In genomic region chr9:115120276-115120675, GRCm38 (mm10) we compare ENCODE assay signal across 10 mouse cellular contexts.
DNase-seq lines count a peak whose midpoint lies in the region; ATAC-seq and TF ChIP-seq lines count a peak whose summit lies in the region.
"Had no signal": no experiment of that assay in that cellular context is flagged by ENCODE, and none has a peak within 500 bp of the region (broad histone marks: within the 10 kb centered on the region; RNA-seq: fewer than 3 reads in every experiment).

No protein-coding gene starts in this region.

- no peak overlapping the region for H3K27ac ChIP-seq in heart, embryonic 15.5 days
- peak overlapping the region; percentile 66; the same call in 1 of the 2 replicates for H3K27ac ChIP-seq in hindbrain, postnatal 0 days
- H3K27ac ChIP-seq in lung, embryonic 15.5 days = peak overlapping the region; percentile 17; the same call in 1 of the 2 replicates
- H3K27ac ChIP-seq: layer of hippocampus, adult 2 months had no signal

- H3K9ac ChIP-seq in heart, embryonic 15.5 days = no peak overlapping the region
- H3K9ac ChIP-seq in hindbrain, postnatal 0 days (replicated peaks; ENCODE audit: low read length) = no peak overlapping the region
- H3K9ac ChIP-seq in lung, embryonic 15.5 days = no peak overlapping the region

- H3K36me3 ChIP-seq in heart, embryonic 15.5 days = no peaks in the 10 kb centered on the region
- H3K36me3 ChIP-seq in hindbrain, postnatal 0 days (ENCODE audit: insufficient read depth, low read length) = no peaks in the 10 kb centered on the region
- H3K36me3 ChIP-seq in lung, embryonic 15.5 days = no peaks in the 10 kb centered on the region

- H3K27me3 ChIP-seq in heart, embryonic 15.5 days = no peaks in the 10 kb centered on the region
- H3K27me3 ChIP-seq in hindbrain, postnatal 0 days (ENCODE audit: insufficient read depth, low read length) = no peaks in the 10 kb centered on the region
- H3K27me3 ChIP-seq in lung, embryonic 15.5 days = no peaks in the 10 kb centered on the region
- H3K27me3 ChIP-seq: CH12.LX had no signal

- WGBS in heart, embryonic 15.5 days = 67% methylated on average over 5 of the region's 5 CpGs
- 44% methylated on average over 5 of the region's 5 CpGs for WGBS in hindbrain, postnatal 0 days
- 59% methylated on average over 5 of the region's 5 CpGs for WGBS in lung, embryonic 15.5 days

- peaks cover 13% of the 10 kb centered on the region for H3K4me1 ChIP-seq in heart, embryonic 15.5 days (replicated peaks)
- H3K4me1 ChIP-seq in hindbrain, postnatal 0 days (ENCODE audit: insufficient read depth, low read length) = peaks cover 12% of the 10 kb centered on the region; the same call in 1 of the 2 replicates
- peaks cover 14% of the 10 kb centered on the region for H3K4me1 ChIP-seq in lung, embryonic 15.5 days

- DNase-seq in heart, adult 9 months (ENCODE audit: low spot score in 2 of 2) = no peak
- DNase-seq in adipocyte (ENCODE audit: low spot score) = peak; percentile 52
- DNase-seq in hindbrain, postnatal 0 days (ENCODE audit: low spot score) = peak; percentile 54
- DNase-seq in thymus, postnatal 4 days = no peak
- DNase-seq in spleen, postnatal 4 days (ENCODE audit: low spot score in 2 of 2) = no peak

- H3K9me3 ChIP-seq in heart, embryonic 15.5 days (replicated peaks) = no peaks in the 10 kb centered on the region
- H3K9me3 ChIP-seq in hindbrain, postnatal 0 days (ENCODE audit: low read length) = no peaks in the 10 kb centered on the region
- no peaks in the 10 kb centered on the region for H3K9me3 ChIP-seq in lung, embryonic 15.5 days

- no peak for TF ChIP-seq CTCF in hindbrain, postnatal 0 days (IDR thresholded peaks at IDR 0.05; ENCODE audit: low read depth)

- ATAC-seq in heart, embryonic 15.5 days (replicated peaks; ENCODE audit: insufficient number of reproducible peaks, insufficient read depth, low FRiP score, low read depth) = 0 out of 2 replicates have a peak, but pooled peaks have one; percentile 6
- no peak for ATAC-seq in hindbrain, postnatal 0 days
- ATAC-seq in lung, embryonic 15.5 days (ENCODE audit: borderline replicate concordance, extremely low read depth, low FRiP score, low TSS enrichment) = no peak
- no peak for ATAC-seq in granulocyte monocyte progenitor cell, adult 5-6 weeks (replicated peaks; ENCODE audit: poor library complexity, severe bottlenecking)

- H3K4me3 ChIP-seq in heart, embryonic 15.5 days = no peak overlapping the region
- H3K4me3 ChIP-seq in hindbrain, postnatal 0 days (ENCODE audit: low read length) = no peak overlapping the region
- H3K4me3 ChIP-seq in lung, embryonic 15.5 days = no peak overlapping the region
- H3K4me3 ChIP-seq: layer of hippocampus, adult 2 months had no signal

- H3K4me2 ChIP-seq in heart, embryonic 15.5 days = no peak overlapping the region
- H3K4me2 ChIP-seq in hindbrain, postnatal 0 days (ENCODE audit: low read depth, low read length) = no peak overlapping the region
- H3K4me2 ChIP-seq in lung, embryonic 15.5 days = peak overlapping the region; percentile 5; the same call in 1 of the 2 replicates

Comparison
In these comparisons a context has a peak if more than half of its experiments do, and no peak if none do; other contexts are left out.
1. DNase-seq: peak in adipocyte (single experiment) and hindbrain, postnatal 0 days (single experiment); none in heart, adult 9 months (0 of 2), thymus, postnatal 4 days (single experiment) and spleen, postnatal 4 days (0 of 2).